Mouse (Mus musculus): Measurements from ENCODE around the gene Nfic.

Gene Nfic

GRCm38 (mm10) chr10:81430831-81431525 lies 24.5 kb downstream of the Nfic start:
- DNase-seq (ENCODE audit: low spot score in 2 of 2): peak; percentile 49 to 54

- peak; percentile 77 to 79 for DNase-seq (ENCODE audit: low spot score in 2 of 2)
Measured at GRCm38 (mm10) chr10:81430141-81430830, 25.1 kb downstream of the Nfic start.

- DNase-seq (ENCODE audit: low spot score in 2 of 2): peak; percentile 89 to 94
Measured at GRCm38 (mm10) chr10:81429605-81430061, 25.8 kb downstream of the Nfic start.

DNA sequence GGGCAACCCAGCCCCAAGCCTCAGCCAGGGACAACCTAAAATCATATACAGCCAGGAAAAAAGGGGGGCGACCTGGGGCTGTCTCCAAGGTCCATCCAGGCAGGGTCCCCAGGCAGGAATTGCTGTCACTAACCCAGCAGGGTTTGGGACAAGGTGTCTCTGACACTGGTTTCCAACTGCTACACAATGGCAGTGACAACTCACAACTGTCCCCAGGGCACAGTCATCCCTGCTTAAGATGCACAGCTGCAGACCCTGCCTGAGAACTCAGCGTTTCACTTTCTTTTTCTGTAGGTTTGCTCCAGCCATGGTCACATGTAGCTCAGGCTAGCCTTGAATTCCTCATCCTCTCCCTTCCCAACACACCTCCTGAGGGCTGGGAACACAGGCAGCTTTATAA lies 26.3 kb downstream of the Nfic start:
- no peak for DNase-seq (ENCODE audit: low spot score in 2 of 2)

GRCm38 (mm10) chr10:81428507-81428870 lies 26.9 kb downstream of the Nfic start:
- DNase-seq (ENCODE audit: low spot score in 2 of 2): no peak

DNA sequence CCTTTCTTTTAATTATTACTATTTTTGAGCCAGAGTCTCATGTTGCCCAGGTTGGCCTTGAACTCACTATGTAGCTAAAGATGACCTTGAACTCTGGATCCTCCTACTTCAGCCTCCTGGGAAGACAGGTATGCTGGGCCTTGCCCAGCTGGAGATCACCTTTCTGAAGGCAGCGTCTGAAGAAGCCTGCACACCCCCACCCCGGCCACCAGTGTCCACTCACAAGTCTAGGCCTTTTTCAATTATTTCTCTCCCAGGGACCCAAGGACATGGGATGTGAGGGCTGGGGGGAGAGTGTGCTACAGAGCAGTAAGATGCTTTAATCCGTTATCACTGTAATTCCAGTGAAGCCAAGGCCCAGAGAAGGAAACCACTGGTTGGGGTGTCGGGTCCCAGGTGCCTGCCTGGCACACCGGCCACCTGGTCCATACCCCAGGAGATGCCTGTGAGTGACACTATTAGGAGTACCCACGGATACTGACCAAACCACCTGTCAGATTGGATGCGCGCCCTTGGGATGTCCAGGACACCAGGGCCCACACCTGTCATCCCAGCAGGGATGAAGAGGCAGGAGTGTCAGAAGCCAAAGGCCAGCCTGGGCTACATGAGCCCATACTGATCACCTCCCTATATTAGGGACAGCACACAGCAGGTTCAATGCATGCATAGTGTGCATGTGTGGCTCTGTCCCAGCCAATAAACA lies 27.5 kb downstream of the Nfic start:
- no peak for DNase-seq (ENCODE audit: low spot score in 2 of 2)

- no peak for DNase-seq (ENCODE audit: low spot score in 2 of 2)
Measured at GRCm38 (mm10) chr10:81427327-81427726, 28.1 kb downstream of the Nfic start.

- no peak for DNase-seq (ENCODE audit: low spot score in 2 of 2)
Measured at GRCm38 (mm10) chr10:81426897-81427296, 28.5 kb downstream of the Nfic start.

DNA sequence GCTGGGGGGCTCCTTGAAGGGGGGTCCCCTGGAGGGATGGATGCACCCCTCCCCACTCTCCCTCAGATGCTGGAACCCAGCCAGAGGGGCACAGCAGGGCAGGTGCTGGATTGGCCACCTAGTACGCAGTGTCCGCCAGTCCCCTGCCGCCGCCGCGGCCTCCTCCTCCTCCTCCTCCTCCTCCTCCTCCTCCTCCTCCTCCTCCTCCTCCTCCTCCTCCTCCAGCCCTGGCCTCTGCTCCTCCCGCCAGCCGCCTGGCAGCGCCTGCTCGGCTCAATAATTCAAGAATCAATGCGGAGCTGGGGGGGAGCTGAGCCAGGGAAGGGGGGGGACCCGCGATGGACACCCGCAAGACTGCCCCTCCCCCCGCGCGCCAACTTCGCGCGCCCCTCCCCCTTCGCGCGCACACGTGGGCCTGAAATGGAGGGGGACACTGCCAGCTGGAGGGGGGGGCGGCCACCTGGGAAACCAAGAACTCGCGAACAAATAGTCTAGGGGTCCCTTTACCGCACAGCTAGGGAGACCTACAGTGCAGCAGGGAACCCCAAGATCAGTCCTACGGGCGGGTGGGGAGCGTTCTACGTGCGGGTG lies 29.3 kb downstream of the Nfic start:
- DNase-seq (ENCODE audit: low spot score in 2 of 2): no peak

GRCm38 (mm10) chr10:81425236-81425850 lies 30.1 kb downstream of the Nfic start:
- DNase-seq (ENCODE audit: low spot score in 2 of 2): no peak

DNA sequence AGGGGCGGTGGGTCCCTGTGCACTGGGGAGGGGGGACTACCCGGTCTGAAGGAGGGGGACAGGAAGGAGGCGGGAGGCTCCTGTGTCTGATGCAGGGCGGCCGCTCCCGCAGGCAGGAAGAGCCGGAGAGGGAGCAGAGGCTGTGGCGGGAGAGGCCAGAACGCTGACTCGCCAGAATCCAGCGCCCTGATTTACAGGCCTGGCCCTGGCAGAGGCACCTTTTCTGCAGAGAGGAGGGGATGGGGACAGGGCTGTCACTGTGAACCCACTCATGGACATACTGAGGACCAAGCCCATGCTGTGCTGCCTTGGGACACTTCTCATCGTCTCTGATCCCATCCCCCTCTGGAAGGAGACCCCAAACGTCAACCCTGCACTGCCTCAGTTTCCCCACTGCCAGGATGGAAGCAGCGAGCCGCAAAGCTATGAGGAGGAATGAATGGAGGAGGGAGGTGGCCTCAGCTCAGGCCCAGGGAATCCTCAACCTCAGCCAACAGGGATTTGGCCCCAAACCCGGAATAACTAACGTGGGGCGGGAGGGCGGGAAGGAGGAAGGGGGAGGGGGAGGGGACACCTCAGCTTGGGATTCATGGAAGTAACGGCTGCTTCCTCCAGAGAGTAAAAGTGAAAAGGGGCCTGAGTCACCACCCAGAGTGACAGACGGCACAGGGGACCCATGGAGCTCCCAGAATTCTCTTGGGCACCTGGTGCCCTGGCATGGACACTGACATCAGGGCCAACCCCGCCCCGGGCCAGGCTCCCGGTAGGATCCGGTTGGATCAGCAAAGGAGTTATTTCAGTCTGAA lies 31.0 kb downstream of the Nfic start:
- DNase-seq (ENCODE audit: low spot score in 2 of 2): no peak

- DNase-seq (ENCODE audit: low spot score in 2 of 2): no peak
Measured at GRCm38 (mm10) chr10:81423476-81424245, 31.8 kb downstream of the Nfic start.

DNA sequence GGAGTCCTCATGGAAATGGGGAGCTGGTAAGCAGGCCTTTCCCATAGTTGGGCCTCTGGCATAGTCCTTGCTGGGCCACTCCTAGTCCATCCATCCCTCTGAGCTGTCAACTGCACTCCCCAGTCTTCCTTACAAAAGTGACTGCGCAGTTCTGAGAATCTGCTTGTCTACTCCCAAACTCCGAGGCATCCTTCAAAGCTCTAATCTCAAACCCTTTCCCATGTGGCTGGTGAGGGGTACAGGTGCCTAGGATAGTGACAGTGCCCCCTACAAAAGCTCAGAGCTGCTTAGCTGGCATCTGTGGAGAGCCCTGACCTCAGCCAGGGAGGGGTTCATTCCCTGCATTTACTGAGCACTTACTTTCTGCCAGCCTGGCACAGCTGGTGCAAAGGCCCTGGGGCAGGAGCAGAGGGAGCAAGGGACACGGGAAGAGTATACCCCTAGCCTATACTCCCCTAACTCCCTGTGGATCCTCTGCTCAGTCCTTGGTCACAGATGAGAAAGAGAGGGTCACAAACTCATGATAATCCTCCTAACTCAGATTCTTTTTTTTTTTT lies 32.7 kb downstream of the Nfic start:
- no peak for DNase-seq (ENCODE audit: low spot score in 2 of 2)

DNA sequence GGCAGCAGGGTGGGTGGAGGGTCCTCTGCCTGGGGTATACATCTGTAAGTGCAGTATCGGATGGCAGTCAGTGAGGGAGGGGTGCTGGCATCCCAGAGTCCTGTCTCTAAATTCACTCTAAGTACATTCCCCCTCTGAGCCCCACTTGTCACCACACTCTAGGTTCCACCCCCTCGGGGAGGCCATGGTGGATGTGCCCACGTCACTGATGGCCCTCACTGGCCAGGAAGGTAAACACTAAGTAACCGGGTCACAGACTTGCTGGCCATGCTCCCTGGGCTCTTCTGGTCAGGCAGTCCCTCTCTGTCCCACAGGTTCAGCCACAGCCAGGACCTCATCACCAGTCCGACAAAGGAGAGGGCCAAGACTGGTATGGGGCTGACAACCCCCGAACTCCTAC lies 33.2 kb downstream of the Nfic start:
- DNase-seq (ENCODE audit: low spot score in 2 of 2): no peak

- DNase-seq (ENCODE audit: low spot score in 2 of 2): no peak
Measured at GRCm38 (mm10) chr10:81421797-81422100, 33.7 kb downstream of the Nfic start.

DNA sequence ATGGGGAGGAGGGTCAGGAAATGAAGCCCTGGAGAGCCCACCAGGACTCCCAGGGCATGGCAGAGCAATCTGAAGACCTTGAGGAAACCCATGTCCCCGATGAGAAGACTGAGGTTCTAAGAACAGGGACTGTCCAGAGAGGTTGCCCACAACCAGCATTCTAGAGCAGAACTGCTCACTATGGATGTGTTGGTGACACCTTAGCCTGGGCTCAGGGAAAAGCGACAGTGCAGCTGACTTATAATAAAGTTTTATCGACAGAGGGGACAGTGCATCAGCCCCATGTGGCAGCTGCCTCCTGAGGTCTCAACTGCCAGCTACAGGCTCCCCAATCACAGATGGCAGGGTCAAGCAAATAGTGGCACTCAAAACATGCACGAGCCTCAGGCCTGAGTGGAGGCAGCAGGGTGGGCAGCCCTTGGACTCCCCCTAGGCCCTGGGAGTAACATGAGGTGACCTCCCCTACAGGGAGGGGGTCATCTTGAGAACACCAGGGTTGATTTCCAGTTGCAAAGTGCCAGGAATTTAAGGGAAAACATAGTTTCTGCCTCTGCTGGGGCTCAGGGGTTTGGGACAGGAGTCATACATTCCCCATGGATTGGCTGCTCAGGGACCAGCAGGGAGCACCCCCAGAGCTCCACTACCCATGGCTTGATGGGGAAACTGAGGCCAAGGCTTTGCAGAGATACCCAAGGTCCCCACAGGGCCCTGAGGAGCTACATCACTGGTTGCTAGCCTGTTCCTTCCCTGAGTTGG lies 34.2 kb downstream of the Nfic start:
- DNase-seq (ENCODE audit: low spot score in 2 of 2): no peak

GRCm38 (mm10) chr10:81420191-81420767 lies 35.2 kb downstream of the Nfic start:
- no peak for DNase-seq (ENCODE audit: low spot score in 2 of 2)

- DNase-seq (ENCODE audit: low spot score in 2 of 2): no peak
Measured at GRCm38 (mm10) chr10:81419111-81419928, 36.1 kb downstream of the Nfic start.

Data from spleen, postnatal 36 days (tissue).